Mouse (Mus musculus): ENCODE results near the gene Tnf.
"Not testable (repeated sequence)": the region's sequence is repeated elsewhere in the genome, so short reads cannot be mapped to it uniquely, and the experiment has no call there.

Gene Tnf

GRCm38 (mm10) chr17:35201787-35202186 is at the start of gene Tnf:
TSS of gene Tnf (minus strand) at chr17:35202007.
- DNase-seq = peak; percentile 62 to 76

- DNase-seq = no peak
Observed at GRCm38 (mm10) chr17:35251162-35251719, 49.4 kb upstream of the Tnf start.

GRCm38 (mm10) chr17:35250348-35251120 is 48.7 kb upstream of the Tnf start:
- DNase-seq = no peak

GRCm38 (mm10) chr17:35249451-35250197 is 47.8 kb upstream of the Tnf start:
- no peak for DNase-seq

GRCm38 (mm10) chr17:35248986-35249385 is 47.2 kb upstream of the Tnf start:
- no peak for DNase-seq

GRCm38 (mm10) chr17:35247144-35247543 is 45.3 kb upstream of the Tnf start:
- no peak for DNase-seq

- DNase-seq = no peak
Observed at GRCm38 (mm10) chr17:35245731-35246623, 44.2 kb upstream of the Tnf start.

GRCm38 (mm10) chr17:35244999-35245398 is 43.2 kb upstream of the Tnf start:
- no peak for DNase-seq

- no peak for DNase-seq
Observed at GRCm38 (mm10) chr17:35243086-35243485, 41.3 kb upstream of the Tnf start.

GRCm38 (mm10) chr17:35242015-35242941 is 40.5 kb upstream of the Tnf start:
- DNase-seq = peak; percentile 49 to 50

- DNase-seq = peak; percentile 90 to 94
Observed at GRCm38 (mm10) chr17:35241305-35242014, 39.7 kb upstream of the Tnf start, which contains the start of gene Ddx39b. TSS of gene Ddx39b (plus strand) at chr17:35241746.

- DNase-seq = no peak
Observed at GRCm38 (mm10) chr17:35240384-35241304, 38.8 kb upstream of the Tnf start.

GRCm38 (mm10) chr17:35239700-35240099 is 37.9 kb upstream of the Tnf start:
- no peak for DNase-seq

- DNase-seq = no peak
Observed at GRCm38 (mm10) chr17:35237504-35237903, 35.7 kb upstream of the Tnf start.

GRCm38 (mm10) chr17:35236996-35237395 is 35.2 kb upstream of the Tnf start:
- no peak for DNase-seq

GRCm38 (mm10) chr17:35236390-35236746 is 34.6 kb upstream of the Tnf start:
- peak; percentile 94 to 99 for DNase-seq

- peak; percentile 78 to 85 for DNase-seq
Observed at GRCm38 (mm10) chr17:35235614-35236389, 34.0 kb upstream of the Tnf start, which contains the start of gene Nfkbil1. TSS of gene Nfkbil1 (minus strand) at chr17:35235792.

- peak; percentile 47 to 50 for DNase-seq
Observed at GRCm38 (mm10) chr17:35234903-35235302, 33.1 kb upstream of the Tnf start.

GRCm38 (mm10) chr17:35234090-35234489 is 32.3 kb upstream of the Tnf start:
- not testable (repeated sequence) for DNase-seq

All from spleen, adult 18-20 months (tissue).